Mouse (Mus musculus): ENCODE results near the gene Usp46. TPM values are rescaled to one million over a fixed set of nuclear protein-coding genes. Genes with fewer than 3 reads are reported as not detected.
"Not testable (repeated sequence)": the region's sequence is repeated elsewhere in the genome, so short reads cannot be mapped to it uniquely, and the experiment has no call there.

Usp46 gene
- polyA plus RNA-seq, 1 experiment from 2014 or later = 33.0 TPM

DNA sequence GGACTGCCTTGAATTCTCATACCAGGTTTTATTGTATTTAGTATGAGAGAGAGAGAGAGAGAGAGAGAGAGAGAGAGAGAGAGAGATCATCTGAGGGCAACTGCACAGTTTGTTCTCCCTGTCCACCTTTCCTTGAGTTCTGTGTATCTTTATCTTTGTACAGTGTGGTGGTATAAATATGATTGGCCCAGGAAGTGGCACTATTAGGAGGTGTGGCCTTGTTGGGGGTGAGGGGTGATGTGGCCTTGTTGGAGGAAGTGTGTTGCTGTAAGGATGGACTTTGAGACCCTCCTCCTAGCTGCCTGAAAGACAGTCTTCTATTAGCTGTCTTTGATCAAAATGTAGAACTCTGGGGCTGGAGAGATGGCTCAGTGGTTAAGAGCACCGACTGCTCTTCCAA, 10.2 kb upstream of the Usp46 start:
- no peak overlapping the region for H3K4me2 ChIP-seq (ENCODE audit: low read depth)
- no peak overlapping the region for H3K27ac ChIP-seq (ENCODE audit: low read depth, low read length)
- no peak overlapping the region for H3K4me3 ChIP-seq (ENCODE audit: low read depth, low read length)
- H3K9ac ChIP-seq (ENCODE audit: low read length) = no peak overlapping the region
- H3K27me3 ChIP-seq (ENCODE audit: control insufficient read depth, insufficient read depth, low read length) = no peaks in the 10 kb centered on the region; the same call in 1 of the 2 replicates
- DNase-seq (ENCODE audit: low spot score) (no peak), ATAC-seq (ENCODE audit: insufficient read depth, low FRiP score, low TSS enrichment) (no peak)
- no peaks in the 10 kb centered on the region for H3K9me3 ChIP-seq (ENCODE audit: control insufficient read depth, low read length)
- no peaks in the 10 kb centered on the region for H3K4me1 ChIP-seq (ENCODE audit: control insufficient read depth, insufficient read depth, low read length)
- 90% methylated on average over 1 of the region's 1 CpGs for WGBS
- no peaks in the 10 kb centered on the region for H3K36me3 ChIP-seq (ENCODE audit: control insufficient read depth, insufficient read depth, low read length)

DNA sequence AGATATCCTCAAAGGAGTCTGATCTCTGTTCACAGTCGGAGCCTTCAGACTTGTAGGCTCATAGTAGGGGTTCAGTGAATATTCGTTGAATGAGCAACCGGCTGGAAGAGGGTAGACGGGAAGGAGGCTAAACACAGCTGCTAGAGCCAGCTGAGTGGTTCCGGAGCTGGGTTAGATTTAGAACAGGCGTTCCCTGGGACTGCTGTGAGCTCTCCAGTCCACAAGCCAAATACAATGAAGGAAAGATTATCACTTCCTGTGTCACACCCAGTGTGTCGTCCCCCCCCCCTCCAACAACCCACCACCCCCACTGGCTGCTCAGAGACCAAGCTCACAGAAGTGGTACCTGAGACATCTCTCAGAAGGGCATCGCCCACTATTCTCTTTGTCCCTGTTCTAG, 9.7 kb upstream of the Usp46 start:
- Histone ChIP-seq H3K4me3 (ENCODE audit: low read depth, low read length) (no peak overlapping the region), H3K4me1 (ENCODE audit: control insufficient read depth, insufficient read depth, low read length) (no peaks in the 10 kb centered on the region), H3K9ac (ENCODE audit: low read length) (no peak overlapping the region), H3K4me2 (ENCODE audit: low read depth) (no peak overlapping the region), H3K27ac (ENCODE audit: low read depth, low read length) (no peak overlapping the region), H3K36me3 (ENCODE audit: control insufficient read depth, insufficient read depth, low read length) (no peaks in the 10 kb centered on the region), H3K9me3 (ENCODE audit: control insufficient read depth, low read length) (no peaks in the 10 kb centered on the region), H3K27me3 (ENCODE audit: control insufficient read depth, insufficient read depth, low read length) (no peaks in the 10 kb centered on the region; the same call in 1 of the 2 replicates)
- no peak for ATAC-seq (ENCODE audit: insufficient read depth, low FRiP score, low TSS enrichment)
- 38% methylated on average over 8 of the region's 8 CpGs for WGBS
- DNase-seq (ENCODE audit: low spot score) = no peak

DNA sequence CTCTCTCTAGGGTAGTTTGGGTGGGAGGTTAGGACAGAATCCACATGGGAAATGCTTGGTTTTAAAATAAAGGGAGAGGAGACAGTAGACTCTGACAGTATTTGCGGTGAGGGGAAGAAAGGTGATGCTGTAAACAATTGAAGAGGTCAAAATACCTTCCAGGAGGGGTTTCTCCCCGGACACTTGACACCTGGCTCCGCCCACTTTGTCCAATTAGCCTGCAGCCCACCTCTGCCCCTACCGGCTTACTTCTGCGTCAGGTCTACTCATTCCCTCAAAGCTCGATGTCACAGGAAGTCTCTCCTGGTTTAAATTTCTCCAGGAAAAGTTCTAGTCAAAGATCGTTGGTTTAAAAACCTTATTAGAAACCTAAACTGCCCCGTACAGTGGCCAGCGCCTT, 8.5 kb upstream of the Usp46 start:
- ATAC-seq (ENCODE audit: insufficient read depth, low FRiP score, low TSS enrichment) (no peak), DNase-seq (ENCODE audit: low spot score) (no peak)
- H3K4me3 ChIP-seq (ENCODE audit: low read depth, low read length) = no peak overlapping the region
- H3K9ac ChIP-seq (ENCODE audit: low read length) = no peak overlapping the region
- no peaks in the 10 kb centered on the region for H3K9me3 ChIP-seq (ENCODE audit: control insufficient read depth, low read length)
- no peaks in the 10 kb centered on the region for H3K36me3 ChIP-seq (ENCODE audit: control insufficient read depth, insufficient read depth, low read length)
- H3K27ac ChIP-seq (ENCODE audit: low read depth, low read length) = no peak overlapping the region
- H3K4me1 ChIP-seq (ENCODE audit: control insufficient read depth, insufficient read depth, low read length) = no peaks in the 10 kb centered on the region
- no peaks in the 10 kb centered on the region; the same call in 1 of the 2 replicates for H3K27me3 ChIP-seq (ENCODE audit: control insufficient read depth, insufficient read depth, low read length)
- WGBS = 7% methylated on average over 9 of the region's 9 CpGs
- no peak overlapping the region for H3K4me2 ChIP-seq (ENCODE audit: low read depth)

DNA sequence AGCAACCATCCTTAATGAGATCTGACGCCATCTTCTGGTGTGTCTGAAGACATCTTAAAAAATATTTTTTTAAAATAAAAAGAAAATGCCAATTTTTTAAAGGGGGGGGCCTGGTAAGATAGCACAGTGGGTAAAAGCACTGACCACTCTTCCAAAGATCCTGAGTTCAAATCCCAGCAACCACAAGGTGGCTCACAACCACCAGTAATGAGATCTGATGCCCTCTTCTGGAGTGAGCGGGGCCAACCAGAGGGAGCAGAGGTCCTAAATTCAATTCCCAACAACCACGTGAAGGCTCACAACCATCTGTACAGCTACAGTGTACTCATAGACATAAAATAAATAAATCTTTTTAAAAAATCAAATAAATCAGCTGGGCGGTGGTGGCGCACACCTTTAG, 2.3 kb upstream of the Usp46 start:
- not testable (repeated sequence) for DNase-seq (ENCODE audit: low spot score); H3K27ac ChIP-seq (ENCODE audit: low read depth, low read length); H3K9me3 ChIP-seq (ENCODE audit: control insufficient read depth, low read length); H3K4me3 ChIP-seq (ENCODE audit: low read depth, low read length); ATAC-seq (ENCODE audit: insufficient read depth, low FRiP score, low TSS enrichment); H3K4me2 ChIP-seq (ENCODE audit: low read depth); H3K36me3 ChIP-seq (ENCODE audit: control insufficient read depth, insufficient read depth, low read length); H3K9ac ChIP-seq (ENCODE audit: low read length); H3K27me3 ChIP-seq (ENCODE audit: control insufficient read depth, insufficient read depth, low read length); H3K4me1 ChIP-seq (ENCODE audit: control insufficient read depth, insufficient read depth, low read length)
- WGBS = 92% methylated on average over 5 of the region's 5 CpGs

DNA sequence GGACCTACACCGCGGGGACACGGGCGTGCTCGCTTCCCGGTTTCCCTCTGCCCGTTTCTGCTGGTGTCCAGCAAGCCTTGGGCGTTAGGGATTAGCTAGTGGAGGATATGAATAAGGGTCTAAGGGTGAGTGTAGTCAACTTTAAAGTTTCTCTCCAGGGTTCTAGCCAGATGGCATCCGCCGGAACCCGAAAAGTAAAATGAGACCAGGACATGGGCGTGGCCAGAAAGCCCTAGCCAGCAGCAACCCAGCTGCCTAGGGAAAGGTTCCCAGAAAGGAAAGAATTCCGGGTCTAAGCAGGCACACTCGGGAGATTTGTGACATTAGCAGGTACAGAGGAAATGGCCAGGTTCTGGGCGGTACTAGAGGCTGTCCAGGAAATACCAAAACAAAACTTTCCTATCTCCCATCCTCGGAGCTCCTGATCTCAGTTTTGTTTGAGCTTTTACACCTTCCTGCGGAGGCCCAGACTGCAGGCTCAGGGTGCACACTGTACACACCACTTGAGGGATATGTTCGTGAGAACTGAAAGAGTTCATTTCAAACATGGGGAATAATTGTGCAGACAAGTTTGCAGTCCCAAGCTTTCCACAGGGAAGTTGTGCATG, 587 bp upstream of the Usp46 start:
- 2% methylated on average over 18 of the region's 18 CpGs for WGBS
- peaks cover 8% of the 10 kb centered on the region; the same call in 1 of the 2 replicates for H3K4me1 ChIP-seq (ENCODE audit: control insufficient read depth, insufficient read depth, low read length)
- no peaks in the 10 kb centered on the region for H3K36me3 ChIP-seq (ENCODE audit: control insufficient read depth, insufficient read depth, low read length)
- H3K9ac ChIP-seq (ENCODE audit: low read length) = peak overlapping the region; percentile 90
- H3K4me2 ChIP-seq (ENCODE audit: low read depth) = peak overlapping the region; percentile 66
- peak; percentile 64 for ATAC-seq (ENCODE audit: insufficient read depth, low FRiP score, low TSS enrichment)
- peak overlapping the region; percentile 85 for H3K27ac ChIP-seq (ENCODE audit: low read depth, low read length)
- H3K9me3 ChIP-seq (ENCODE audit: control insufficient read depth, low read length) = no peaks in the 10 kb centered on the region
- peak overlapping the region; percentile 67 for H3K4me3 ChIP-seq (ENCODE audit: low read depth, low read length)
- no peaks in the 10 kb centered on the region for H3K27me3 ChIP-seq (ENCODE audit: control insufficient read depth, insufficient read depth, low read length)
- peak; percentile 76 for DNase-seq (ENCODE audit: low spot score)

DNA sequence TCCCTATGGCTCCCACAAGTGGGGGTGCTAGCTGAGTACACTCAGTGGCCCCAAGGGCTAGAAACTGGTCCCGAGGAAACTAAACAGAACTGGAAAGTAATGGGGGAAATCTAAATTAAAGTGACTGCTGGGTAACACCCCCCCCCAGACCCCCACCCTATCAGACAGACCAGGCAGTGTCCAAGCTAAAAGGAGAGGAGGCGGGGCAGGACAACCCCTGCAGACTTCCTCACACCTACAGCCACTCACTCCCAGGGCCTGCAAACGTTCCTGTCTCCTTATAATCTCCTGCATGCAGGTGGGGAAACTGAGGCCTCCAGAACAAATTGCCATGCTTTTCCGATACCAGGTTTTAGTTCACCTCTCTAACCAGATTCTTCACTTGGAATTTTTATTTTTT, 885 bp downstream of the Usp46 start:
- 7% methylated on average over 4 of the region's 4 CpGs for WGBS
- Histone ChIP-seq H3K9ac (ENCODE audit: low read length) (peak overlapping the region; percentile 90), H3K27me3 (ENCODE audit: control insufficient read depth, insufficient read depth, low read length) (no peaks in the 10 kb centered on the region), H3K27ac (ENCODE audit: low read depth, low read length) (no peak overlapping the region), H3K36me3 (ENCODE audit: control insufficient read depth, insufficient read depth, low read length) (no peaks in the 10 kb centered on the region), H3K4me1 (ENCODE audit: control insufficient read depth, insufficient read depth, low read length) (peaks cover 8% of the 10 kb centered on the region; the same call in 1 of the 2 replicates), H3K9me3 (ENCODE audit: control insufficient read depth, low read length) (no peaks in the 10 kb centered on the region), H3K4me2 (ENCODE audit: low read depth) (peak overlapping the region; percentile 66), H3K4me3 (ENCODE audit: low read depth, low read length) (peak overlapping the region; percentile 67)
- DNase-seq (ENCODE audit: low spot score) (no peak), ATAC-seq (ENCODE audit: insufficient read depth, low FRiP score, low TSS enrichment) (no peak)

DNA sequence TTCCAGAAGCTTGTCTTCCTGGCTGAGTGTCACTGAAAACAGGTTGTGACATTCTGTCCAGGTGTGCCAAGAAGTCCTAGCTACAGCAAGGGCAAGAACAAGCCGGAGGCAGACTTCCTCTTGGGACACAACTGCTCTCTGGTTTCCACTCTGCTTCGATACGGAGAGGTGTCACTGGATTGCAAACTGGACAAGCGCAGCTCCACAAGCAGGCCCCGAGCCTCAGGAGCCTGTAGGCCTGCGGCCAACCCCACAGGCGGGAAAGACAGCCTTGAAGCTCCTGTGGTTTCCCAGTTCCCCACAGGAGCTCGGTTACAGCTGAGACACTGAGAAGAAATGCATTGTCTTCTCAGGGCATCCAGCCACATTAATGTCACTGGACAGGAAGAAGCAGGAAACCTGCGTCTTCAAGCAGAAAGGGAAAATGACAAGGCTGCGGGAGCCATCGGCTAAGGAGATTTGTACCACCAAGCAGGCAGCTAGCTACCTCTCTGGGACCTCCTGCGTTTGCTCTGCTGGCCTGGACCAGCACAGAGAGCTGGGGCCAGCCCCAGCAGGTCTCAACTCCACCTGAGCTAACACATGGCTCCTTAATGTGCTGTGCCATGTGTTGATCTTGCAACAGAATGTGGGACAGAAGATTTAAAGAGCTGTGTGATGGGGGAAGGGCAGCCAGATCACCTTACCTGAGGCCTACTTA, 1.7 kb downstream of the Usp46 start:
- no peaks in the 10 kb centered on the region for H3K36me3 ChIP-seq (ENCODE audit: control insufficient read depth, insufficient read depth, low read length)
- DNase-seq (ENCODE audit: low spot score) (peak; percentile 15), ATAC-seq (ENCODE audit: insufficient read depth, low FRiP score, low TSS enrichment) (no peak)
- peak overlapping the region; percentile 36; the same call in 1 of the 2 replicates for H3K9ac ChIP-seq (ENCODE audit: low read length)
- H3K27me3 ChIP-seq (ENCODE audit: control insufficient read depth, insufficient read depth, low read length) = no peaks in the 10 kb centered on the region
- H3K9me3 ChIP-seq (ENCODE audit: control insufficient read depth, low read length) = no peaks in the 10 kb centered on the region
- H3K27ac ChIP-seq (ENCODE audit: low read depth, low read length) = no peak overlapping the region
- peak overlapping the region; percentile 66 for H3K4me2 ChIP-seq (ENCODE audit: low read depth)
- H3K4me1 ChIP-seq (ENCODE audit: control insufficient read depth, insufficient read depth, low read length) = peaks cover 8% of the 10 kb centered on the region; the same call in 1 of the 2 replicates
- 47% methylated on average over 12 of the region's 12 CpGs for WGBS
- 0 out of 2 replicates have a peak overlapping the region, but pooled peaks have one; percentile 67 for H3K4me3 ChIP-seq (ENCODE audit: low read depth, low read length)

DNA sequence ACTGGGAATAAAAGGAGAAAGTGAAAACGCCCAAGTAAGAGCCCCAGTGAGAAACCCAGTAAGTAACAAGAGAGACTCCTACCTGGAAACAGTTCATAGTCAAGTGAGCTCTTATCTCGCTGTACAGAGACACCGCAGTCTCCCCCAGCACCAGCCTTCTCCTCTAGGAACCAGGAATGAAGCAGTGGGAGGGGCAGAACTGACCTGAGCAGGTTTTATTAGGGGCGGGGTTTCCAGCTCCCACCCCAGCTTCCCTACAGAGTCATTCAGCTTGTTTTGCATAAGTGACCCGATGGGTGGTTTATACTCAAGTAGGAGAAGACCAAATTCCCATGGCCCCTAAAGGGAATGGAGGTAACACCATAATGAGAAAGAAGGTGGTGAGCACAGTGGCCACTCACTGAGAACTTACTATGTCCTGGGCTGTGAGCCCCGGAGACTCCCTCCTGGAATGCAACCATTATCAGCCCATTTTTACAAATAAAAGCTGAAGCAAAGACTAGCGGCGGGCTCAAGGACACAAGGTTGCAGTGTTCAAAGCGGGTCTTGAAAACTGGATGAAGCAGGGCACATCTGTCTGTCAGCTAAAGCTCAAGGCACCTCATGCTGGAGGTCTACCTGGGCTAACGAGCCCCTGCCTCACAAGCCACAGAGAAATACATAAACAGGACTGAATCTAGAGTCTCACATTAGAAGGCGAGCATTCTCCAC, 2.5 kb downstream of the Usp46 start:
- DNase-seq (ENCODE audit: low spot score) = no peak
- no peak overlapping the region for H3K27ac ChIP-seq (ENCODE audit: low read depth, low read length)
- no peak overlapping the region; the same call in 1 of the 2 replicates for H3K4me2 ChIP-seq (ENCODE audit: low read depth)
- H3K27me3 ChIP-seq (ENCODE audit: control insufficient read depth, insufficient read depth, low read length) = no peaks in the 10 kb centered on the region
- H3K9me3 ChIP-seq (ENCODE audit: control insufficient read depth, low read length) = no peaks in the 10 kb centered on the region
- H3K4me3 ChIP-seq (ENCODE audit: low read depth, low read length) = no peak overlapping the region
- H3K9ac ChIP-seq (ENCODE audit: low read length) = no peak overlapping the region
- ATAC-seq (ENCODE audit: insufficient read depth, low FRiP score, low TSS enrichment) = no peak
- 33% methylated on average over 11 of the region's 11 CpGs for WGBS
- H3K36me3 ChIP-seq (ENCODE audit: control insufficient read depth, insufficient read depth, low read length) = no peaks in the 10 kb centered on the region
- H3K4me1 ChIP-seq (ENCODE audit: control insufficient read depth, insufficient read depth, low read length) = peaks cover 8% of the 10 kb centered on the region; the same call in 1 of the 2 replicates
